Mouse (Mus musculus) right cerebral cortex, adult 2 months (tissue): ENCODE data around the gene Grm7.
A peak's percentile ranks its signal among the peaks of the same experiment; 100 is the strongest.

ENCODE experiments used
- DNase-seq, 2 experiments: peaks; one replicate each; pipeline ENCODE4 v3.0.0; 2021 to 2022; ENCODE audit warnings: low spot score in 2 of 2

Grm7 gene

GRCm38 (mm10) chr6:111559459-111559858 is 914.1 kb downstream of the Grm7 start:
- no peak for DNase-seq

DNA sequence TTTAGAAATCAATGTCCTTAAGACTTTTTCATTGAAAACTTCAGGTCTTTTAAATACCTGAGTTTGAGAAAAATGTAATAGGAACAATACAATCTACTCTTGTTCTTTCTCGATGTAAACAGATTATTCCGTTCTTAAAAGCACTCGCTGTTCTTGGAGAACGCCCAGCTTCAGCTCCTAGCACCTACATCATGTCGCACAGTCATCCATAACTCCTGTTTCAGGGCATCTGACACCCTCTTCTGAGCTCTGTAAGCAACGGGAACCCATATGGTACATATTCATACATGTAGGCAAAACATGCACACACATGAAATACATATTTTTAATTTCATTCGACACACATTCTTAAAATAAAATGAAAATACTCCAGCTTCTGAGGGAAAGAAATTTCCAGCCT is 916.0 kb downstream of the Grm7 start:
- DNase-seq, result no peak

- no peak for DNase-seq
These were observed 926.2 kb downstream of the Grm7 start for GRCm38 (mm10) chr6:111571471-111572088.

GRCm38 (mm10) chr6:111584851-111585250 is 939.5 kb downstream of the Grm7 start:
- no peak for DNase-seq

DNA sequence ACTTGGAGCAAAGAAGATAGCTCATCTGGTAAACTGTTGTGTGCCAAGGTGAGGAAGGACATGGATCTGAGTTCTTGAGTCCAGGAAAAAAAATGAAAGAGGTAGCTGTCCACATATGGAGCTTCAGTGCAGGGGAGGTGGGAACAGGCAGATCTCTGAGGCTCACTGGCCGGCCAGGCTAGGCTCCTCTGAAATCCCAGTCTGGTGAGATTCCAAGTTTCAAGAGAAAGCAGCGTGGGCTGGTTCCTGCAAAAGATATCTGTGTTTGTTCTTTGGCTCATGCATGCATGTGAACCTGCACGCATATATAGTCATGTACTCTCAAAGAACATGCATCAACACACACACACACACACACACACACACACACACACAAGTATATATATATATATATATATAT is 942.2 kb downstream of the Grm7 start:
- peak; percentile 16 to 17 for DNase-seq

DNA sequence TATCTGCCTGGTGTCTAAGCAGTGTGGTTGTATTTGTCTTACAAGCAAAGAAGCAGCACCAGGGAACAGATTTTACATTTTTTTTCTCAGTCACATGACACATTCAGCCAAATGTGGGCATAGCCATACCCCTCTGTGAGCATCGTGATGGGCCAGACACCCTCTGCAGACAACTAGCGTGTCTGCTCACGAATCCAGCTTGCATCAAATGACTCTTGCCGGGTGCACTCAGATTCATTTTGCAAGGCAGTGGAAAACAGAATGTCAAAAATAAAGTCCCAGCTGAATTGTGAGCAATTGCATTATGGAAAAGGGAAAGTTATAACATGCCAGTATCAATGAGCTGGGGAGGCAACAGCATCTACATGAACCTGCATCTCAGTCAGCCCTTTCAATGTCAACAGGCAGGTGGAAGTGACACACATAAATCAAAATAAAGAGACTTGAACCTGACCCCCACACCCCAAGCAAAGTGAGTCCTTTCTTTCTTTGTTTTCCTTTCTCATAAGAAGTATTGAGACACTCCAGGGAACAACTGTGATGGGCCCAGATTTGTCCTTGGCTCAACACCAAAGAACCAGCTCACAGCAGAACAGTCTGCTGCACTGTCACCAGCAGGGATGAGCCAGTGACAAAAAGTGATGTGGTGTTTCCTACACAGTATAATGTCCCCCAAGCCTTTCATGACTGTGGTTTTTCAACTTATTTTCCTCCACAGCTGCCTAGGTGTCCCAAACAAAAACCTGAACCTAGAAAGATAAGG is 956.7 kb downstream of the Grm7 start:
- peak; percentile 8 to 45 for DNase-seq

DNA sequence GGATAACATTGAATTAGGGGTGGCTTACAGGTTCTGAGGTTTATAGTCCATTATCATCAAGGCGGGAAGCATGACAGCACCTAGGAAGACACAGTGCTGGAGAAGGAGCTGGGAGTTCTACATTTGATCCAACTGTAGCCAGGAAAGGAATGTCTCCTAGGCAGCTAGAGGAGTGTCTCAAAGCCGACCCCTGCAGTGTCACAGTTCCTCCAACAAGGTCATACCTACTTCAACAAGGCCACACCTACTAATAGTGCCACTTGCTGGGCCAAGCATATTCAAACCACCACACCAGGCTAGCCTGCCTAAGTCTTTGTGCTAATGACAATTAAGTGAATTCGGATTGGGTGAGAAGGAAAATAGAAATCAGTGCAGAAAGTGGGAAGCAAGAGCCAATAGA is 965.0 kb downstream of the Grm7 start:
- no peak for DNase-seq

DNA sequence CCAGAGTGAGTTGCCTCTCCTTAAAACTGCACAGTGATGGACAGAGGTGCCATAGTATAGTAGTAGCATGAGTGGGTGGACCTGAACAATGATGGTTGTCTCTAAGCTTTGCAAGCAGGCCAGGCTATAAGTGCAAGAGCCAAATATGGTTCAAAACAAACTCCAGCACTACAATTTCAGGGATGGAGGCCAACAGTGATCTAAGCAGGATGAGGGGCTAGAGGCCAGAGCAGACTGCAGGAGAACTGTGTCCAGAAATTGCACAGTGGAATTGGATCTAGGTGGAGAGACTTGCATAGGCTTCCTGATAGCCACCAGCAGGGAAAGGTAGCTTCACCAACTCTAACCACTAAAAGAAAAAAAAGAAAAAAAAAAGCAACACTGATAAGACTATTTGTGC is 968.5 kb downstream of the Grm7 start:
- no peak for DNase-seq
